Mouse (Mus musculus): ENCODE measurements around the gene Rab11a.
A peak's percentile ranks its signal among the peaks of the same experiment; 100 is the strongest.

The Rab11a gene

GRCm38 (mm10) chr9:64737406-64738201, at the start of gene Rab11a:
Gene Rab11a, minus strand, starts transcription at chr9:64737758.
- peak; percentile 93 to 96 for DNase-seq (ENCODE audit: low read depth in 2 of 2, low spot score in 2 of 2)

DNA sequence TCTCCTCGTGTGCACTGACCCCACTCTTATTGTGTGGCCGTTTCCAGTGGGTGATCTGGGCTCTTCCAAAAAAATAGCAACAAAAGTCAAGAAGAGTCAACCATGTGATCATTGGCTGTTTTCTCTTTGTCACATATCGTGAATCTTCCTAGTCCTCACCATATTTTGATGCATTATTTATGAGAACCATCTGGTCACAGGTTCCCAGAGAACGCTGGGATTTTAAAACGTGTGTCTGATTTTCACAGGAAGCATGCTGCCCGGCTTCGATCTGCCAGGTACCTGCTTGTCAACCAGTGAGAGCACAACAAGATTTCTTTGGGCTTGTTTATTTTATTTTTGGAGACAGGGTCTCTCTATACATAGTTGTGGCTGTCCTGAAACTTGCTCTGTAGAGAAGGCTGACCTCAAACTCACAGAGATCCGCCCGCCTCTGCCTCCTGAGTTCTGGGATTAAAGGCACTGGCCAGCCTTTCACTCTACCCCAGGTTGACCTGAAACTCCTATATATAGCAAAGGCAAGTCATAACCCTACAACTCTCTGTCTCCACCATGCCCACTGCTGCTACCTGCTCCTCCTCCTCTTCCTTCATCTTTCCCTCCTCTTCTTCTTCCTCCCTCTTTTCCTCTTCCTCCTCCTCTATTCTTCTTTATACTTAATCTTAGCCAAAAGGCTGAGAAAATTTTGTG, 48.8 kb upstream of the Rab11a start:
- no peak for DNase-seq (ENCODE audit: low read depth in 2 of 2, low spot score in 2 of 2)

- DNase-seq (ENCODE audit: low read depth in 2 of 2, low spot score in 2 of 2), result peak; percentile 71 to 82
Measured at GRCm38 (mm10) chr9:64784841-64785240, 47.3 kb upstream of the Rab11a start.

- no peak for DNase-seq (ENCODE audit: low read depth in 2 of 2, low spot score in 2 of 2)
Measured at GRCm38 (mm10) chr9:64783511-64783910, 46.0 kb upstream of the Rab11a start.

GRCm38 (mm10) chr9:64779628-64780027, 42.1 kb upstream of the Rab11a start:
- DNase-seq (ENCODE audit: low read depth in 2 of 2, low spot score in 2 of 2), result peak in 1 of 2 experiments; percentile 40

- DNase-seq (ENCODE audit: low read depth in 2 of 2, low spot score in 2 of 2), result no peak
Measured at GRCm38 (mm10) chr9:64778151-64778550, 40.6 kb upstream of the Rab11a start.

GRCm38 (mm10) chr9:64777441-64777987, 40.0 kb upstream of the Rab11a start:
- DNase-seq (ENCODE audit: low read depth in 2 of 2, low spot score in 2 of 2), result no peak

DNA sequence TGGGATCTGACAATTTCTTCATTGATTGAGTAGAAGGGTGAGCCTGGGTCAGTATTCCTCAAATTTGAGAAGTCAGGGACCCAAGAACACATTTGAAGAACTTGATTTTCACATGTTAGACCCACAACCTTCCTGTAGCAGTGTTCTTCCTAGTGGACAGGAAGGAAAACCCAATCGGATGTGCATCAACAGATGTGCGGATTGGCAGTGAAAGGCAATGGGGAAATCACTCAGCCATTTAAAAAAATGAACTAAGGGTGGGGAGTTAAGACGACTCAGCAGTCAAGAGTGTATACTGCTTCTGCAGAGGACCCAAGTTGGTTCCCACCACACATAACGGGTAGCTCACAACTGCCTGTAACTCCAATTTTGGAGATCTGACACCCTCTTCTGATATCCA, 37.9 kb upstream of the Rab11a start:
- no peak for DNase-seq (ENCODE audit: low read depth in 2 of 2, low spot score in 2 of 2)

- DNase-seq (ENCODE audit: low read depth in 2 of 2, low spot score in 2 of 2), result no peak
Measured at GRCm38 (mm10) chr9:64774883-64775282, 37.3 kb upstream of the Rab11a start.

DNA sequence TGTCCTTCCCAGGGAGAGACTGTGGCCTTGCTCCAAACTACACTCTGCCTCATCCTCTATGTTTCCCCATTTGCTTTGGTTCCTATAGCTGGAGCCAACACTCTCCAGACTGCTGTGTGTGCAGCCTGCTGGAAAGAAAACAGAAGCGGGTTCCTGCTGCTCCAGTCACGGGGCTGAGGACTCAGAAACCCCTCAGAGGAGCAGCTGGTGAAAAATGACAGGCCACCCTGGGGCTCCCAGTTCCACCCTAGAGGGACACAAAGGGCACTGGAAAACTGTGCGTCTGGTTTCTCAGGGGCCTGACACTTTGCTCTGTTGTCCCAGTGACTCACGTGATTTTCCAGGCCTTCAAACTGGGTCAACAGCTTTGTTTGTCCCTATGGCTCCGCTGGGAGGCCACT, 36.9 kb upstream of the Rab11a start:
- DNase-seq (ENCODE audit: low read depth in 2 of 2, low spot score in 2 of 2), result no peak

DNA sequence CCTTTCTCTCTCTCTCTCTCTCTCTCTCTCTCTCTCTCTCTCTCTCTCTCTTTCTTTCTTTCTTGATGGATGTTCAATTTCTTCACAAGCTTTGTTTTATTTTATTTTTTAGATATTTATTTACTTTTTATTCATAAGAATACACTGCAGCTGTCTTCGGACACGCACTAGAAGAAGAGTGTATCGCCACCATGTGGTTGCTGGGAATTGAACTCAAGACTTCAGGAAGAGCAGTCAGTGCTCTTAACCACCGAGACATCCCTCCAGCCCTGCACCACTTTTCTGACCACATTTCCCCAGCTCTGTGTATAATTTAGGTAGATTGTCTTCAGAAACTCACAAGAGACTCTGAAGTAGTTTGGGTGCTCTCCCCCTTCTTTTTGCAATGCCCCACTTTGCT, 36.4 kb upstream of the Rab11a start:
- no peak for DNase-seq (ENCODE audit: low read depth in 2 of 2, low spot score in 2 of 2)

- no peak for DNase-seq (ENCODE audit: low read depth in 2 of 2, low spot score in 2 of 2)
Measured at GRCm38 (mm10) chr9:64773254-64773653, 35.7 kb upstream of the Rab11a start.

DNA sequence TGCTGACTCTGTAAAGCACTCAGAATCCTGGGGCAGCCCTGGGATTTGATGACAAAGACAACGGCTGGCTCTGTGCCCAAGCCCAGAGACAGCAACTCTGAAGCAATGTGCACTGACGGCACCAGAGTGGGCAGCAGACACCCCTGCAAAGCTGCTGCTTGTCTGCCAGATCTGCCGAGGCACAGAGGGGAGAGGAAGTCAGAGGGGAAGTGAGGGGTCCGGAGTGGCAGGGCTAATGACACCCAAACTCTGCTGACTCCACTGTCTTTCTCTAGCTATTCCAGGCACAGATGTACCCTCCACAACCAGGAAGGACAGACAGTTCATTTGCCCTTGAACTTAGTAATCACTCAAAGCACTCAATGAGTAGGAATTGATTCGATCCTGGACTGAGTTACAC, 33.7 kb upstream of the Rab11a start:
- no peak for DNase-seq (ENCODE audit: low read depth in 2 of 2, low spot score in 2 of 2)

DNA sequence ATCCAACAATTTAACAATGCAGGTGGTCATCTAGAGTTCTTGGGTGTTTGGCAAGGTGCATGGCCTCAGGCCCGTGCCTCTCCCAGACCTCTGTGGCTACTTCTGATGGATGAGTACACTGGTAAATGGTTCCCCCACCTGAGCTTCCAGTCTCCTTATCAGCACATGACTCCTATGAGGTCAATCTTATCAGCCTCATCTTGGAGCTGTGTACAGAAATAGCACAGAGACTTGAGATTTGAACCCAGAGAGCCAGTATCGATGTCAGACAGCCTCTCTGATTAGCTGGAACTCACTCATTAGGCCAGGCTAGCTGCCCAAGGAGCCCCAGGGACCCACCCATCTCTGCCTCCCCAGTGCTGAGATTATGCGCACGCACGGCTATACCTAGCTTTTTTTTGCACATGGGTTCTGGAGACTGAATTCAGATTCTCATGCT, 32.9 kb upstream of the Rab11a start:
- no peak for DNase-seq (ENCODE audit: low read depth in 2 of 2, low spot score in 2 of 2)

- DNase-seq (ENCODE audit: low read depth in 2 of 2, low spot score in 2 of 2), result no peak
Measured at GRCm38 (mm10) chr9:64769911-64770310, 32.4 kb upstream of the Rab11a start.

- DNase-seq (ENCODE audit: low read depth in 2 of 2, low spot score in 2 of 2), result peak in 1 of 2 experiments; percentile 21
Measured at GRCm38 (mm10) chr9:64769066-64769695, 31.6 kb upstream of the Rab11a start.

GRCm38 (mm10) chr9:64767796-64768195, 30.2 kb upstream of the Rab11a start:
- DNase-seq (ENCODE audit: low read depth in 2 of 2, low spot score in 2 of 2), result no peak

DNA sequence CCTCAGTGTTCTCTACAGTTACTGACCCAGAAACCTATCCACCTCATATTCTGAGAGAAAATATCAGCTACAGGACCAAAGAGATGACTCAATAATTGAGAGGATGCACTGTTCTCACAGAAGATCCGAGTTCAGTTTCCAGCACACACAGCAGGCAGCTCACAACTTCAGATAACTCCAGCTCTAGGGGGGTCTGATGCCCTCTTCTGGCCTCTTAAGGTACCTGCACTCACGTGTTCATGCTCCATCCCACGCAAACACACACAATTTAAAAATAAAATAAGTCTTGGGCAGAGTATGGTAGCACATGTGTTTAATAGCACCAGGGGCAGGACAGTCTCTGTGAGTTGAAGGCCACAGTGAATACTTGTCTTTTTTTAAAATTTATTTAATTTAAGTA, 28.6 kb upstream of the Rab11a start:
- DNase-seq (ENCODE audit: low read depth in 2 of 2, low spot score in 2 of 2), result no peak

- DNase-seq (ENCODE audit: low read depth in 2 of 2, low spot score in 2 of 2), result no peak
Measured at GRCm38 (mm10) chr9:64764824-64765223, 27.3 kb upstream of the Rab11a start.

DNA sequence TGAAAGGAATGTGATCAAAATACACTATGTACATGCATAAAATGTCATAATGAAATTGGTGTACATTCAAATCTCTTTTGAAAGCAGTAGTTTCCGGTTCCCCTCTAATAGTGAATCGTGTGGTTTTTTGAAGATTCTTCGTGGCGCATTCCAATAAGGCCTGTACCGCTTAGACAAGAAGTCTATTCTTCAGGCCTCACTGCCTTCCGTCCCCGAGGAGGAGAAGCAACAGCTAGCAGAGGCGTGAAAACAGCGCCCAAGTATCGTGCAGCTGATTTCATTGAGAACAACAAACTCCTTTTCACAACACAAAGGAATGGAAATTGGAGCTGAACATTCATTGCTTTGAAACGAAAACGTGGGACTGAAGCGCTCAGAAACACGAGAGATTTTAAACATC, 20.5 kb upstream of the Rab11a start:
- DNase-seq (ENCODE audit: low read depth in 2 of 2, low spot score in 2 of 2), result no peak

DNA sequence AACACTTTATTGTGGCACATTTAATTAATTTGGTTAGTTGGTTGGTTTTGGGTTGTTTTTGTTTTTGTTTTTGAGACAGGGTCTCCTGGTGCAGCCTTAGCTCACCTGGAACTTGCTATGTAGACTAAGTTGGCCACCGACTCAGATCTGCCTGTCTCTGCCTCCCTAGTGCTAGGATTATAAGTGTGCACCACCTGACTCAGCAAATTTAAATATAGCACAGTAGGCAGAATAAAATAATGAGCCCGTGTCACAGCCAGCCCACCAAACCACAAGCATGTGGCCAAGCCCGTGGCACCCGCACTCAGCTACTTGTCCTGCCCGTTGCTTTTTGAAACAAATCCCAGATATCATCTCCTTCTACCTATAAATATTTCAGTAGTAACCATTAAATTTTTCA, 15.0 kb upstream of the Rab11a start:
- no peak for DNase-seq (ENCODE audit: low read depth in 2 of 2, low spot score in 2 of 2)

DNA sequence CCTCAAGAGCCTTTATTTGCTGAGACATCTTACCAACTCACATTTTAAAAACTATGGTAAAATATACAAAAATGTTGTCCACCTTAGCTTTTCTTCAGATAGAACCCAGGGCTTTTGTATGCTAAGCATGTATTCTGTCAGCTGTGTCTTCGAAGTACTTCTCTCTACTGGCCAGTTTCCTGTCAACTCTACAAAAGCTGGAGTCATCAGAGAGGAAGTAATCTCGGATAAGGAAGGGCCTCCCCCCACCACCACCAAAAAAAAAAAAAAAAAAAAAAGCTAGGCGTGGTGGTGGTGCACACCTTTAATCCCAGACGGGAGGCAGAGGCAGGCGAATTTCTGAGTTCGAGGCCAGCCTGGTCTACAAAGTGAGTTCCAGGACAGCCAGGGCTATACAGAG, 11.8 kb upstream of the Rab11a start:
- DNase-seq (ENCODE audit: low read depth in 2 of 2, low spot score in 2 of 2), result no peak

Data from CD8-positive naive resting alpha-beta T cell, adult 2 months (primary cell).